Mouse (Mus musculus) intestine, postnatal 0 days (tissue): Measurements from ENCODE around the gene Arhgef25. TPM values are rescaled to one million over a fixed set of nuclear protein-coding genes. Genes with fewer than 3 reads are reported as not detected.
A peak's percentile ranks its signal among the peaks of the same experiment; 100 is the strongest.
"Not testable (repeated sequence)": the region's sequence is repeated elsewhere in the genome, so short reads cannot be mapped to it uniquely, and the experiment has no call there.

ENCODE experiments used
- ATAC-seq: fragments of 200-750 bp; cut with Nextera tagmentation; 2 replicates; pipeline ENCODE4 v1.8.0; 2017; ENCODE audit warnings: mild to moderate bottlenecking, moderate TSS enrichment, moderate library complexity
- H3K27ac ChIP-seq: fragments of 300-500 bp; sonication (generic); 2 replicates; pipeline ENCODE4 v1.5.1; 2014; ENCODE audit warnings: mild to moderate bottlenecking, low read depth, low read length, moderate library complexity
- H3K27me3 ChIP-seq: fragments of 300-500 bp; sonication (generic); replicated peaks from 2 replicates; pipeline ENCODE4 v1.6.1; 2014; ENCODE audit warnings: low read length, mixed read lengths; ENCODE audit not compliant: control insufficient read depth, insufficient read depth
- H3K36me3 ChIP-seq: fragments of 300-500 bp; sonication (generic); 2 replicates; pipeline ENCODE4 v1.6.1; 2014; ENCODE audit warnings: mild to moderate bottlenecking, moderate library complexity; ENCODE audit not compliant: control insufficient read depth, insufficient read depth
- H3K4me1 ChIP-seq: fragments of 300-500 bp; sonication (generic); replicated peaks from 2 replicates; pipeline ENCODE4 v1.6.1; 2014; ENCODE audit warnings: antibody characterized with exemption, low read length, mixed read lengths; ENCODE audit not compliant: control insufficient read depth, insufficient read depth
- H3K4me2 ChIP-seq: fragments of 300-500 bp; sonication (generic); replicated peaks from 2 replicates; pipeline ENCODE4 v1.6.1; 2014; ENCODE audit warnings: low read depth, mild to moderate bottlenecking, moderate library complexity
- H3K4me3 ChIP-seq: fragments of 300-500 bp; sonication (generic); 2 replicates; pipeline ENCODE4 v1.5.1; 2014; ENCODE audit warnings: low read depth, low read length
- H3K9ac ChIP-seq: fragments of 300-500 bp; sonication (generic); 2 replicates; pipeline ENCODE4 v1.6.1; 2014; ENCODE audit warnings: mild to moderate bottlenecking, low read depth, low read length
- H3K9me3 ChIP-seq: fragments of 300-500 bp; sonication (generic); 2 replicates; pipeline ENCODE4 v1.6.1; 2016; ENCODE audit warnings: mixed run types; ENCODE audit not compliant: control insufficient read depth
- CTCF ChIP-seq: sonication (generic); IDR thresholded peaks from 2 replicates; pipeline ENCODE4 v1.5.1; 2016; ENCODE audit warnings: low read depth, mild to moderate bottlenecking, control low read depth, antibody characterized with exemption, moderate library complexity
- WGBS: fragments of 180-500 bp; shearing (Covaris S2); extraction: QIAGEN DNeasy Blood & Tissue Kit; methylation state at CpG from one replicate; pipeline ENCODE4 v1.1.7; 2014; 5-methylcytosine and 5-hydroxymethylcytosine counted together
- polyA plus RNA-seq: library from polyadenylated mRNA; unstranded; fragments of >200 nt; fragmentation: Nextera tagmentation; extraction: Ambion mirVana; gene quantifications from 2 replicates; pipeline ENCODE4 v1.2.1, GENCODE M21; 2015

The Arhgef25 gene
- polyA plus RNA-seq, 1 experiment from 2014 or later: 14.4 TPM

- Histone ChIP-seq H3K27ac (peak within 1 kb of the TSS; percentile 86), H3K9ac (peak within 1 kb of the TSS; percentile 69), H3K4me3 (peak within 1 kb of the TSS; percentile 82), H3K4me1 (0 out of 2 replicates have a peak, but pooled peaks cover 5% of the 10 kb centered on the region), H3K4me2 (peak within 1 kb of the TSS; percentile 99), H3K9me3 (no peaks in the 10 kb centered on the region), H3K36me3 (peaks cover 42% of the 10 kb centered on the region), H3K27me3 (no peaks in the 10 kb centered on the region)
- TF ChIP-seq CTCF: no peak
- ATAC-seq: peak; percentile 15; the same call in 1 of the 2 replicates
- under 1% methylated on average over 35 of the region's 47 CpGs for WGBS
Observed at GRCm38 (mm10) chr10:127195328-127196129, 5.6 kb upstream of the Arhgef25 start, which contains the start of gene Dtx3. Dtx3 (minus strand) TSS chr10:127195728.

- Histone ChIP-seq H3K27ac (peak overlapping the region; percentile 86), H3K4me2 (peak overlapping the region; percentile 99), H3K36me3 (peaks cover 34% of the 10 kb centered on the region), H3K4me1 (0 out of 2 replicates have a peak, but pooled peaks cover 5% of the 10 kb centered on the region), H3K9ac (peak overlapping the region; percentile 69), H3K4me3 (peak overlapping the region; percentile 82), H3K27me3 (no peaks in the 10 kb centered on the region), H3K9me3 (no peaks in the 10 kb centered on the region)
- TF ChIP-seq CTCF: no peak
- 9% methylated on average over 22 of the region's 22 CpGs for WGBS
- peak; percentile 34 for ATAC-seq
Observed at GRCm38 (mm10) chr10:127194428-127195327, 4.8 kb upstream of the Arhgef25 start.

GRCm38 (mm10) chr10:127193011-127193410 lies 3.1 kb upstream of the Arhgef25 start:
- no peak overlapping the region for H3K27ac ChIP-seq
- WGBS: 91% methylated on average over 9 of the region's 9 CpGs
- H3K4me2 ChIP-seq: no peak overlapping the region
- no peaks in the 10 kb centered on the region for H3K9me3 ChIP-seq
- no peak for ATAC-seq
- H3K9ac ChIP-seq: no peak overlapping the region
- H3K4me3 ChIP-seq: no peak overlapping the region
- peaks cover 19% of the 10 kb centered on the region; the same call in 1 of the 2 replicates for H3K36me3 ChIP-seq
- H3K27me3 ChIP-seq: peaks cover 11% of the 10 kb centered on the region
- TF ChIP-seq CTCF: no peak
- 0 out of 2 replicates have a peak, but pooled peaks cover 5% of the 10 kb centered on the region for H3K4me1 ChIP-seq

- not testable (repeated sequence) for H3K9ac ChIP-seq, H3K27ac ChIP-seq, H3K36me3 ChIP-seq, H3K4me3 ChIP-seq, H3K9me3 ChIP-seq, H3K4me2 ChIP-seq, H3K4me1 ChIP-seq, ATAC-seq
- peaks cover 17% of the 10 kb centered on the region for H3K27me3 ChIP-seq
- 71% methylated on average over 1 of the region's 1 CpGs for WGBS
Observed at GRCm38 (mm10) chr10:127192057-127192328, 2.1 kb upstream of the Arhgef25 start.

DNA sequence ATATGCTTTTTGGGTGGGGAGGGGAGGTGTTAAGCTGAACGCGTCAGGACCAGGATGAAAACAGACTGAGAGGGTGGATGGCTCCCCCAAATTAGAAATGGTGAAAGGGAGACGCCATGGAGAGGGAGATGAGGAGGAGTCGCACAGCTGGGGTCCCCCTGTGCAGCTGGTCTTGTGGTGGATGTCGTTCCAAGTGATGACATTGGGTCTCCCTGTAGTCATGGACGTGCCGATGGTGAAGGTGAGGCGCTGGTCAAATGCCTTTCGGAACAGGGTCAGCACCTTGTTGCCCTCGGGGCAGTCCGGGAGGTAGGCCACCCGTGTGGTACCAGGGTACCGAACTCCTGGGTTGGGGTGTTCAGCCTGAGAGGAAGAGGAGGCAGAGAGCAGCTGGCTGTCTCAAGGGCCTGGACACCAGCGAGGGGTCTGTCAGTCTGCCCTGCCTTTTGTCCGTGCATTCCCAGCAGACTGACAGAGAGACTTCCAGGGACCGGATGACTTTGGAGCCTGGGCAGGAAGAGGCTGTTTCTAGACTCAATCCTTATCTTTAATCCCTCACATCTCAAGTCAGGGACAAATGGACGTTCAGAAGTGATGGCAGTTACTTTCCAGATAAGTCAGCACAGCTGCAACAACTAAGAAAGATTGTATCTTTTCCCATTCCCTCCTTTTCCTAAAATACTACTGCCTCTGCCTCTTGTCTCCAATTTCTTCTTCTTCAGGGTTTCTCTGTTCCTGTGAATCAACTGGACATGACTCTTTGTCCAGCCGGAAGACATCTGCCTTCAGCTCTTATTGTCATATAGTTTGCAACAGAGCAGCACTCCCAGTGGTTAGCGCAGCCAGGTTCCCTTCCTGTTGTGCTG lies 1.5 kb upstream of the Arhgef25 start:
- Histone ChIP-seq H3K36me3 (peaks cover 8% of the 10 kb centered on the region; the same call in 1 of the 2 replicates), H3K4me1 (0 out of 2 replicates have a peak, but pooled peaks cover 5% of the 10 kb centered on the region), H3K4me3 (no peak overlapping the region), H3K9ac (no peak overlapping the region), H3K4me2 (no peak overlapping the region), H3K27me3 (peaks cover 22% of the 10 kb centered on the region), H3K9me3 (no peaks in the 10 kb centered on the region), H3K27ac (no peak overlapping the region)
- TF ChIP-seq CTCF: no peak
- WGBS: 83% methylated on average over 19 of the region's 19 CpGs
- no peak for ATAC-seq
